Mouse (Mus musculus) liver, adult 2 months (tissue): ENCODE measurements around the gene Raph1.

Experiments
- CTCF ChIP-seq: fragments of 200-500 bp; IDR thresholded peaks from 2 replicates; pipeline ENCODE4 v1.5.1; 2011; ENCODE audit warnings: low read depth, low read length, control low read depth
- POLR2A ChIP-seq: fragments of 200-500 bp; IDR thresholded peaks from 2 replicates; pipeline ENCODE4 v1.6.1; 2011; ENCODE audit warnings: low read length, control low read depth; ENCODE audit not compliant: insufficient read depth; ENCODE audit errors: extremely low read depth

DNA sequence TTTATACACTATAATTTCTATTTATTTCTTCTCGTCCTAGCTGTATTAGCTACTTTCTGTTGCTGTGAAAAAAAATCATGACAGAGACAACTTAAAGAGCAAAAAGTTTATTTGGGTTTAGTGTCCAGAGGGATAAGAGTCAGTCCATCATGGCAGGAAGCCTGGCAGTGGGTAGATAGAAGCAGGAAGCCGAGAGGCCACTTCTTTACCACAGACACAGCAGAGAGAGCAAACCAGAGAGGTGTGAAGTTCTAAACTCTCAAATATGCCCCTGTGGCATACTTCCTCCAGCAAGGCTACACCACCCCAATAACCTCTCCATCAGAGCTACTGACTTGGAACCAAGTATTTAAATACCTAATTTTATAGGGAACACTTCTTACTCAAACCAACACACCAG lies 36.3 kb downstream of the Raph1 start:
- no peak for TF ChIP-seq POLR2A
- TF ChIP-seq CTCF: no peak
